Mouse (Mus musculus): ENCODE results near the gene Tomm40. TPM values are rescaled to one million over a fixed set of nuclear protein-coding genes. Genes with fewer than 3 reads are reported as not detected.
A peak's percentile ranks its signal among the peaks of the same experiment; 100 is the strongest.

Tomm40 gene
- polyA plus RNA-seq, 1 experiment from 2014 or later: 124 TPM

DNA sequence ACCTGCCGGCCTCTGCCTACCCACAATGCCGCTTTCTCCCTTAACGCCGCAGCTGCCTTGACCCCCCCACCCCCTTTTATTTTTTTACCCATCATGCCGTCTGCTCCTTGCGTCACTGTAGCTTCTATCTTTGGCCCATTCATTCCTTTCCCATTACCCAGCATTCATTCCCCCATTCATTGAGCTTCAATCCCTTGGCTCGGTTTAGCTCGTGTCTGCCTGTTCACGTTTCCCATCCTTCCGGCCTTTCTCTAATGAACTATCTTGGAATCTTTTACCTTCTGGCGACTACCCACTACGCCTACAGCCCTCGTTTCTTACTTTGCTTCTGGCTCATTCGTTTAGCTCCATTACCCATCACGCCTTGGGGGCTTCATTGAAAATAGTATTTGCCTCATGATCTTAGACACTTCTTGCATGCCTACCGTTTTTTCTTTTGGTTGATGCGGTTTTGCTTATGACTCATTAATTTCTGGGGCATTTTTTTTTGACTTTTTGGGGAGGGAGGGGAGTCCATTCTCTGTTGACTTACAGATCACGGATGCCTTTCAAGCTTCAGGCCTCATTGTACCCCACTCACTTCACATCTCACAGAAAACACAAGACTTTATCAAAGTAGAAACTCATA lies 931 bp upstream of the Tomm40 start:
- 6% methylated on average over 18 of the region's 18 CpGs for WGBS
- Histone ChIP-seq H3K4me1 (replicated peaks) (peaks cover 26% of the 10 kb centered on the region), H3K4me2 (peak overlapping the region; percentile 60), H3K9me3 (peaks cover 2% of the 10 kb centered on the region), H3K36me3 (peaks cover 46% of the 10 kb centered on the region), H3K27ac (peak overlapping the region; percentile 93), H3K4me3 (peak overlapping the region; percentile 39), H3K27me3 (no peaks in the 10 kb centered on the region), H3K9ac (peak overlapping the region; percentile 70)
- ATAC-seq (ENCODE audit: low FRiP score): no peak

DNA sequence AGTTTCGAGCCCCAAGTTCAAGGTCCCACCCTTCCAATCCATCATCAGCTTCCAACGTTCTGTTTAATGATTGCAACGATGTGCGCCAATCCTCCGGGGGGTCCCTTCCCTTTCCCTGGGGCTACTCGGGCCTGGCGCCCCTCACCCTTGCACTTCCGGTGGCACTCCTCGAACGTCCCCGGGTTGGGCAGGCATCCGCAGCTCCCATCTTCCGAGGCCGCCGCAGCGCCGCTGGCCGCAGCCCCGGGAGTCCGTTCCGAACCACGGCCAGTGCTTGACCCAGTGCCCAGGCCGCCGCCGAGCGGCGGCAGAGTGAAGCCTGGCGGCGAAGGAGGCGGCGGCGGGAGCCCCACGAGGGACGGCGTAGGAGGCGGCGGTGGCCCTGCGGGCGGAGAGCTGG lies 402 bp downstream of the Tomm40 start:
- H3K9me3 ChIP-seq: no peaks in the 10 kb centered on the region
- WGBS: 1% methylated on average over 39 of the region's 39 CpGs
- H3K4me3 ChIP-seq: peak overlapping the region; percentile 97
- no peaks in the 10 kb centered on the region for H3K27me3 ChIP-seq
- peak overlapping the region; percentile 98 for H3K4me2 ChIP-seq
- H3K4me1 ChIP-seq (replicated peaks): peaks cover 26% of the 10 kb centered on the region
- H3K9ac ChIP-seq: peak overlapping the region; percentile 98
- peak overlapping the region; percentile 84 for H3K27ac ChIP-seq
- no peak; the same call in none of the 2 replicates for ATAC-seq (ENCODE audit: low FRiP score)
- H3K36me3 ChIP-seq: peaks cover 45% of the 10 kb centered on the region

DNA sequence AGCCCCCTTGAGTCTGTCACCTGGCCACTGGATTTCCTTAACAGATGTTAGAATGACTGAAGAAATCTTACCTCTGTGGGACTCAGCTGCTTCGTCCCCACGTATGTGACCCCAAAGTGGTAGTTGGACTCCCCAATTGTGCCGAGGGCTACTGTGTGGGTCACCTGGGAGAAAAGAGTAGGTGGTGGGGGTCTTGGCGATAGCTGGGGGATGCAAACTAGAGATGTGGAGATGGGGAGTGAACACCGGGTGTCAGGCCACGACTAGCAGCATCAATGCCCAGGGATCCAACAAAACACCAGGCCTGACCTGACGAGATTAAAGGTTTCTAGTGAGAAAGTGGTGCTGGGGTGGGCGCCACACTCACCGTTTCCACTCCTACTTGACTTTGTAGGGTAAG lies 1.6 kb downstream of the Tomm40 start:
- Histone ChIP-seq H3K36me3 (peaks cover 46% of the 10 kb centered on the region), H3K9ac (no peak overlapping the region), H3K27me3 (no peaks in the 10 kb centered on the region), H3K4me2 (no peak overlapping the region; the same call in 1 of the 2 replicates), H3K4me3 (no peak overlapping the region), H3K4me1 (replicated peaks) (peaks cover 26% of the 10 kb centered on the region), H3K27ac (no peak overlapping the region), H3K9me3 (no peaks in the 10 kb centered on the region)
- 91% methylated on average over 9 of the region's 9 CpGs for WGBS
- no peak for ATAC-seq (ENCODE audit: low FRiP score)

DNA sequence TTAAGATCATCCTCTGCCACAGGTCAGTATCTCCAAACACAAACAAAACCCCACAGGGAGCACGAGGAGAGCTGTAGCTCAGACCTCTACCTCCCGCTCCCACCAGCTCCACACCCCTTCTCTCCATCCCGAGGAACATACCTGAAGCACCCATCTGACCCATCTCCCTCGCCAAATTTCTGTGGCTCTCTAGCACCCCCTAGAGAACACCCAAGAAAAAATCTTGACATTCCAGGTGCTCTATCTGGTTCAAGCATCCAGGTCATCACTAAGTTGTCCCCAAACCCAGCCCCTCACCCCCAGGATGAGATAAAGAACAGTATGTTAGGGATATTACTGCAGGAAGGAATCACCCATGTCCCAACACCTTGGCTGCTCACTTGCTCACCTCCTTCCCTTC lies 2.0 kb downstream of the Tomm40 start:
- no peak for ATAC-seq (ENCODE audit: low FRiP score)
- H3K36me3 ChIP-seq: peaks cover 49% of the 10 kb centered on the region
- H3K27me3 ChIP-seq: no peaks in the 10 kb centered on the region
- H3K9ac ChIP-seq: no peak overlapping the region
- H3K4me1 ChIP-seq (replicated peaks): peaks cover 26% of the 10 kb centered on the region
- H3K4me3 ChIP-seq: no peak overlapping the region
- no peak overlapping the region for H3K27ac ChIP-seq
- H3K4me2 ChIP-seq: no peak overlapping the region
- no peaks in the 10 kb centered on the region for H3K9me3 ChIP-seq
- WGBS: 60% methylated on average over 4 of the region's 4 CpGs

DNA sequence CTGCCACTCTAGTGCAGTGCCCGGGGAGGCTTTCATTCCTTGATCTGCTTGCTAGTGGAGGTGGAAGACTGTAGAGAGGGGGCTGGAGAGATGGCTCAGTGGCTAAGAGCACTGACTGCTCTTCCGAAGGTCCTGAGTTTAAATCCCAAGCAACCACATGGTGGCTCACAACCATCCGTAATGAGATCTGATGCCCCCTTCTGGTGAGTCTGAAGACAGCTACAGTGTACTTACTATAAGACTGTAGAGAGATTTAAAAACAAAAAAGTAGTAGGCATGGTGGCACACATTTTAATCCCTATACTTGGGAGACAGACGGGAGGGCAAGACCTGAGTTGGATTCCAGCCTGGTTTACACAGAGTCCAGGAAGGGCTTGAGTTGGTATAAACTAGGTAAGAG lies 2.8 kb downstream of the Tomm40 start:
- ATAC-seq (ENCODE audit: low FRiP score): no peak
- H3K27ac ChIP-seq: no peak overlapping the region
- H3K4me2 ChIP-seq: no peak overlapping the region
- H3K9me3 ChIP-seq: no peaks in the 10 kb centered on the region
- H3K27me3 ChIP-seq: no peaks in the 10 kb centered on the region
- 83% methylated on average over 4 of the region's 4 CpGs for WGBS
- H3K4me3 ChIP-seq: no peak overlapping the region
- peaks cover 26% of the 10 kb centered on the region for H3K4me1 ChIP-seq (replicated peaks)
- H3K9ac ChIP-seq: no peak overlapping the region
- H3K36me3 ChIP-seq: peaks cover 56% of the 10 kb centered on the region

DNA sequence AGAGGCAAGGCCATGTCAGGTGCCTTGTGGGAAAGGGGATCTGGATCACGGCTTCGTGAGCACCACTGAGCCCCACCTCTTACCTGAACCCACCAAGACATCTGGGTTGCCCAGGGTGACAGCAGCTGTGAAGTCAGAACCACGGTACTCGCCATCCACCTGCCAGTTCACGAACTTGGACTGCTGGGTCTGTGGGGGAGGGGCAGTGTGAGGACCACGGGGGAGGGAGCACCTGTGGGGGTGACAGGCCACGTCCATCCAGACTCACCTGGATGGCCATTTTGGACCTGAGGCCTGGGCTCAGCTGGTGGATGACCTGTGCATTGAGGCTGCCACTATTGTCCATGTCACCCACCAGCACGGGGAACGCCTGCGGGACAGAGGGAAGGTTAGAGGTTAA lies 4.6 kb downstream of the Tomm40 start:
- H3K36me3 ChIP-seq: peaks cover 66% of the 10 kb centered on the region
- WGBS: 94% methylated on average over 10 of the region's 10 CpGs
- no peaks in the 10 kb centered on the region for H3K9me3 ChIP-seq
- no peak overlapping the region for H3K4me2 ChIP-seq
- H3K4me3 ChIP-seq: no peak overlapping the region
- H3K27ac ChIP-seq: no peak overlapping the region
- H3K27me3 ChIP-seq: no peaks in the 10 kb centered on the region
- H3K9ac ChIP-seq: no peak overlapping the region
- H3K4me1 ChIP-seq (replicated peaks): peaks cover 17% of the 10 kb centered on the region
- no peak for ATAC-seq (ENCODE audit: low FRiP score)

DNA sequence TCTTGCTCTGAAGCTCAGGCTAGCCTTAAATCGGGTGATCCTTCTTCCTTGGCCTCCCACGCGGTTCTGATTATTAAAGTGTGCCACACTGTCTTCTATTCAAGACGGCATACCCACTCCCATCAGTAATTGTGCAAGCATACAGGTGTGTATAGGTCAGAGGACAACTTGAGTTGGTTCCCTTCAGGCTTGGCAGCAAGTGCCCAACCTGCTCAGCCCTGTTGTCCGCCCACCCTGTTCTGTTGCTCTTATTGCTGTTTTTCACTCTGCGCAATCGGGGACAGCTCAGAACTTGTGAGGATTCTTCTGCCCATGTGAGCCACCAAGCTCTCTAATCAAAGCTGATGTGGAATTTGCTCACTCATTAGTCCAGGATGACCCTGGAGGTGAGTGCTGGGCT lies 10.0 kb downstream of the Tomm40 start:
- 96% methylated on average over 7 of the region's 7 CpGs for WGBS
- Histone ChIP-seq H3K27ac (no peak overlapping the region), H3K4me3 (no peak overlapping the region), H3K9me3 (no peaks in the 10 kb centered on the region), H3K27me3 (no peaks in the 10 kb centered on the region), H3K4me2 (no peak overlapping the region), H3K36me3 (peaks cover 67% of the 10 kb centered on the region), H3K4me1 (replicated peaks) (peaks cover 3% of the 10 kb centered on the region; the same call in 1 of the 2 replicates), H3K9ac (no peak overlapping the region)
- ATAC-seq (ENCODE audit: low FRiP score): no peak

DNA sequence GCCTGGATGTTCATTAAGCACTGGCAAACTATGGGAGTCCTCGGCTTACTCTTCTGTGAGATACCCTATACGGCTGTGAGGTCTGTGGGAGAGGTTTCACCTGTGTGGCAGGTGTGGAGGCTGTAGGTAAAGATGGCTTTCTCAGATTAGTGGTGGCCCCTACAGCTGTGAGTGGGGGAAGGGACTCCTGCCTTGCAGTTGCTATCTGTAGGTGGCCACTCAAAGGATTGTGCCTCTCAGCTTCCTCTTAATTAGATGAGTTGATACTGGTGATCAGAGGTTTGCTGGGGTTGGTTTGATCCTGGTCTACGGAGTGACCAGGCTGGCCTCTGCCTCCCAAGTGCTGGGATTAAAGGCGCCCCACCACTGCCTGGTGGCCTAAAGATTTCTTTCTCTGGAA lies 10.8 kb downstream of the Tomm40 start:
- Histone ChIP-seq H3K4me3 (no peak overlapping the region), H3K9ac (no peak overlapping the region), H3K4me1 (replicated peaks) (peaks cover 5% of the 10 kb centered on the region), H3K4me2 (no peak overlapping the region), H3K9me3 (no peaks in the 10 kb centered on the region), H3K27ac (no peak overlapping the region), H3K27me3 (no peaks in the 10 kb centered on the region), H3K36me3 (peaks cover 60% of the 10 kb centered on the region)
- WGBS: 97% methylated on average over 4 of the region's 4 CpGs
- no peak for ATAC-seq (ENCODE audit: low FRiP score)

DNA sequence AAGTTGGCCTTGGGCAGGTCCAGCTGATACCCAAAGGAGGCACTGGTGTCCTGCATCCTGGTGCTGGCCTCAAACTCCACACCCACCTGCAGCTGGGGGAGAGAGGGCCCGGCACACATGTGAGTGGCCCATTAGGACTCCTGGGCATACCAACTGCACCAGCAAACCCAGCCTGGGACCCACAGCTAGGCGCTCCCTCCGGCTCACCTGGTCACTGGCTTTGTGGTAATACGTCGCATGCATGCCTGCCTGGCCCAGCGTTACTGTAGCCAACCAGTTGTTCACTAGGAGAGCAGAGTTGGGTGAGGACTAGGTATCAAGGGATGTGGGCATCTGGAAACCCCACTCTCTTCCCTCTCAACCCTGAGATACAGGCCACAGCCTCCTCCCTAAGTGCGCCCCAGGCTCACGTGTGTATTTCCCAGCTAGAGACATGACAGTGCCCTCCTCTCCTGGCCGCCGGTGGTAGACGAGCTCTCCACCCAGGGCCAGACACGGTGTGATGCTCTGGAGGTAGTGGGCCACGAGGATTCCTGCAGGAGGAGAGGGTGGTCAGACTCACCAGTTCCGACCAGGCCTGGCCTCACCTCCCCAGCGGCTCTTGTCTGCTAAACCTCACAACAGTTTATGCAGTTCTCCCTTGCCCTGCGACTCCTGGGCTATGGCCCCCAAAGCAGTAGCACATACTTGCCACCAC lies 12.2 kb downstream of the Tomm40 start:
- Histone ChIP-seq H3K27me3 (peaks cover 9% of the 10 kb centered on the region; the same call in 1 of the 2 replicates), H3K36me3 (peaks cover 47% of the 10 kb centered on the region), H3K9ac (peak overlapping the region; percentile 2; the same call in 1 of the 2 replicates), H3K4me1 (replicated peaks) (peaks cover 20% of the 10 kb centered on the region), H3K4me2 (no peak overlapping the region), H3K9me3 (no peaks in the 10 kb centered on the region), H3K4me3 (no peak overlapping the region), H3K27ac (no peak overlapping the region)
- WGBS: 95% methylated on average over 16 of the region's 16 CpGs
- no peak for ATAC-seq (ENCODE audit: low FRiP score)

DNA sequence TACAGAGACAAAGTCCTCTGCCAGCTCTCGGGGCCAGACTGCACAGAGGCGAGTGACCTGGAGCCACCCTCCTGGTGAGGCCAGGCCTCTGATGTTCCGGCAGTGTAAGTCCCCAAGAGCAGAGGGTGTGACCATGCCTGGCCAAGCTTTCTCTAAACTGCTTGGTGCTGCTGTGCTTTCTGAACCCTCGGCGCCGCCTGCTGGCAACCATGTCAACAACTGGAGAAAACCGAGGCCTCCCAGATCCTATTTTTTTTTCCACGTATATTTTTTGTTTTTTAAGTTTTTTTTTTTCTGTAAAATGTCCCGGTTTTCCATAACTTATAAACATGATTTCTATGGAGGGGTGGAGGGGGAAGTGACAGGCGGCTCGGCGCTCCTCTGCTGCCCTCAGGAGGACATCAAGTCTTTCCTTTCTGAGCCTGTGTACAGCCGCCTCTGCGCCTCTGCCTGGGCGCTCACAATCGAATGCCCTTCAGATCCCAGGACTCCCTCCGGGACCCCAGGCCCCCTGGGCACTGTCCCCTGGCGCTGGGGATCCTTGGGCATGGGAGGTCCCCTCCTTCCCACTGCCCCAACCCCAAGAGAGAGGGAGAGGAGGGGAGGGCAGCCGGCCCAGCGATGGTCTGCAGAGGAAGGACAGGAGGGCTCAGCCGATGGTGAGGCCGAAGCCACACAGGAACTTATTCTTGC lies 14.0 kb downstream of the Tomm40 start:
- Histone ChIP-seq H3K9ac (no peak overlapping the region), H3K36me3 (peaks cover 39% of the 10 kb centered on the region), H3K9me3 (no peaks in the 10 kb centered on the region), H3K4me1 (replicated peaks) (peaks cover 21% of the 10 kb centered on the region), H3K27me3 (peaks cover 12% of the 10 kb centered on the region; the same call in 1 of the 2 replicates), H3K4me2 (no peak overlapping the region), H3K4me3 (no peak overlapping the region), H3K27ac (peak overlapping the region; percentile 73)
- ATAC-seq (ENCODE audit: low FRiP score): peak; percentile 40; the same call in 1 of the 2 replicates
- WGBS: 30% methylated on average over 22 of the region's 22 CpGs

DNA sequence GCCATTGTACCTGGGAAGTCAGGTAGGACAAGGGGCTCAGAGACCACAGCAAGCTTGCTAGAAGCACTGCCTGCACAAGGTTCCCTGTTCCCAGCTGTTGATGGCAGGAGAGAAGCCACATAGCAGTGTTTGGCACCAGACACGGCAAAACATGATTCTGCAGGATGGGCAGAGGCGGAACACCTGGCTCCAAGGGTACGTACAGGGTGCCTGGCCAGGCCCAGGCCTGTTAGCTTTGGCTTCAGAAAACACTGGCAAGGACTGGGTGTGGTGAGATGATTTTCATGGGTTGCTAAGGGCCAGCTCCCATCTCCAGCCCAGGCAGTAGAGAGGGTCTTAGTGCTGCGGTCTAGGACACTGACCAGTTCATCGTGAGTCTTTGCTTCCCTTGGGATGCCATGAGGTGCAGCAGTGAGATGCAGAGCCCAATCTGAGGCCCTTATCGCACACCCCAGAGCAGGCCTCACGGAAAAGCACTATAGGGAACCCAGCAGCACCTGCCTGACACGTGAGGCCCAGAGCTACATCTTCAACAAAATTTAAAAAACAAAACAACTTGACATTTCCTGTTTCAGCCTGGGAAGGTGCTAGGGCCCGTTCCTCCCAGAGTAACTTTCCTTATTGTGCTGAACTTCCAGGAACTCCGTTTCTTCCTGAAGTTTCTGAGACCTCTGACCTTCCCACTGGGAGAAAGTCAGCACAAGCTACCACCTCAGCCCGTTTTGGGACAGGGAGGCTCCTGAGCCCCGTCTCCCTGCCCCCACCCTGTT lies 14.8 kb downstream of the Tomm40 start:
- Histone ChIP-seq H3K36me3 (peaks cover 39% of the 10 kb centered on the region), H3K4me1 (replicated peaks) (peaks cover 21% of the 10 kb centered on the region), H3K27me3 (peaks cover 12% of the 10 kb centered on the region; the same call in 1 of the 2 replicates), H3K9me3 (no peaks in the 10 kb centered on the region), H3K27ac (0 out of 2 replicates have a peak overlapping the region, but pooled peaks have one; percentile 18), H3K4me3 (no peak overlapping the region), H3K9ac (no peak overlapping the region), H3K4me2 (no peak overlapping the region)
- ATAC-seq (ENCODE audit: low FRiP score): no peak
- WGBS: 62% methylated on average over 12 of the region's 12 CpGs

DNA sequence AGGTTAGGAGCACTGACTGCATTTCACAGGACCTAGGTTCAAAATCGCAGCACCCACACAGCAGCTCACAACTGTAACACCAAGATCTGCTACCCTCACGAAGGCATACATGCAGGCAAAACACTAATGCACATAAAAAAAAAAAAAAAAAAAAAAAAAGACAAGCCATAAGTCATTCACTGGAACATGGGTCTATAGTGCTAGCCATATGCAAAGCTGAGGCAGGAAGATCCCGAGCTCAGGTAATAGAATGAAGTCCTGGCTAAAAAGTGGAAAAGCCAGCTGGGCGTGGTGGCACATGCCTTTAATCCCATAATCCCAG lies 15.4 kb downstream of the Tomm40 start:
- ATAC-seq (ENCODE audit: low FRiP score): no peak
- Histone ChIP-seq H3K4me1 (replicated peaks) (peaks cover 21% of the 10 kb centered on the region), H3K4me3 (no peak overlapping the region), H3K36me3 (peaks cover 36% of the 10 kb centered on the region), H3K4me2 (no peak overlapping the region), H3K9me3 (no peaks in the 10 kb centered on the region), H3K9ac (no peak overlapping the region), H3K27me3 (peaks cover 12% of the 10 kb centered on the region; the same call in 1 of the 2 replicates), H3K27ac (peak overlapping the region; percentile 19; the same call in 1 of the 2 replicates)
- 87% methylated on average over 4 of the region's 4 CpGs for WGBS
